Mouse (Mus musculus) A20 (cell line): Measurements from ENCODE around the gene Rorb.

Experiments used
- DNase-seq: peaks from one replicate; pipeline ENCODE4 v3.0.0-alpha.2; 2011; ENCODE audit warnings: low read depth, low spot score

The Rorb gene

GRCm38 (mm10) chr19:19033974-19034373 is 77.0 kb downstream of the Rorb start:
- DNase-seq, result no peak

GRCm38 (mm10) chr19:19005144-19005543 is 105.9 kb downstream of the Rorb start:
- DNase-seq, result no peak

- no peak for DNase-seq
Measured at GRCm38 (mm10) chr19:19004023-19004656, 106.9 kb downstream of the Rorb start.

- DNase-seq, result no peak
Measured at GRCm38 (mm10) chr19:18998966-18999365, 112.0 kb downstream of the Rorb start.

- no peak for DNase-seq
Measured at GRCm38 (mm10) chr19:18997711-18998110, 113.3 kb downstream of the Rorb start.

- DNase-seq, result no peak
Measured at GRCm38 (mm10) chr19:18979996-18980395, 131.0 kb downstream of the Rorb start.

- peak; percentile 30 for DNase-seq
Measured at GRCm38 (mm10) chr19:18974796-18975660, 136.0 kb downstream of the Rorb start.

- no peak for DNase-seq
Measured at GRCm38 (mm10) chr19:18969386-18969785, 141.6 kb downstream of the Rorb start.

- no peak for DNase-seq
Measured at GRCm38 (mm10) chr19:18967307-18967706, 143.7 kb downstream of the Rorb start.

GRCm38 (mm10) chr19:18959862-18960261 is 151.1 kb downstream of the Rorb start:
- DNase-seq, result no peak

GRCm38 (mm10) chr19:18952806-18953205 is 158.2 kb downstream of the Rorb start:
- no peak for DNase-seq

- no peak for DNase-seq
Measured at GRCm38 (mm10) chr19:18947193-18947592, 163.8 kb downstream of the Rorb start.

GRCm38 (mm10) chr19:18945265-18945664 is 165.7 kb downstream of the Rorb start:
- DNase-seq, result no peak

- DNase-seq, result no peak
Measured at GRCm38 (mm10) chr19:18941391-18941790, 169.6 kb downstream of the Rorb start.

- DNase-seq, result no peak
Measured at GRCm38 (mm10) chr19:18911755-18912340, 199.1 kb downstream of the Rorb start.

GRCm38 (mm10) chr19:18909641-18910040 is 201.4 kb downstream of the Rorb start:
- DNase-seq, result no peak

GRCm38 (mm10) chr19:18905511-18905910 is 205.5 kb downstream of the Rorb start:
- no peak for DNase-seq

GRCm38 (mm10) chr19:18902694-18903067 is 208.3 kb downstream of the Rorb start:
- no peak for DNase-seq

- DNase-seq, result no peak
Measured at GRCm38 (mm10) chr19:18902041-18902693, 208.8 kb downstream of the Rorb start.

GRCm38 (mm10) chr19:18898238-18898637 is 212.8 kb downstream of the Rorb start:
- no peak for DNase-seq

- no peak for DNase-seq
Measured at GRCm38 (mm10) chr19:18890216-18890615, 220.8 kb downstream of the Rorb start.

GRCm38 (mm10) chr19:18889632-18890031 is 221.4 kb downstream of the Rorb start:
- no peak for DNase-seq
